Mouse (Mus musculus): ENCODE results near the gene Bcl9l.

The Bcl9l gene

GRCm38 (mm10) chr9:44483510-44484044 is 952 bp downstream of the Bcl9l start:
- DNase-seq (ENCODE audit: low read depth, low spot score), result peak; percentile 98

- no peak for DNase-seq (ENCODE audit: low read depth, low spot score)
Measured at GRCm38 (mm10) chr9:44484311-44485104, 1.9 kb downstream of the Bcl9l start.

GRCm38 (mm10) chr9:44485105-44485515 is 2.5 kb downstream of the Bcl9l start:
- no peak for DNase-seq (ENCODE audit: low read depth, low spot score)

GRCm38 (mm10) chr9:44485516-44486161 is 3.0 kb downstream of the Bcl9l start:
- DNase-seq (ENCODE audit: low read depth, low spot score), result no peak

- peak; percentile 41 for DNase-seq (ENCODE audit: low read depth, low spot score)
Measured at GRCm38 (mm10) chr9:44486335-44486734, 3.7 kb downstream of the Bcl9l start.

GRCm38 (mm10) chr9:44486741-44487421 is 4.3 kb downstream of the Bcl9l start:
- no peak for DNase-seq (ENCODE audit: low read depth, low spot score)

- DNase-seq (ENCODE audit: low read depth, low spot score), result no peak
Measured at GRCm38 (mm10) chr9:44487441-44487840, 4.8 kb downstream of the Bcl9l start.

- DNase-seq (ENCODE audit: low read depth, low spot score), result no peak
Measured at GRCm38 (mm10) chr9:44488416-44488815, 5.8 kb downstream of the Bcl9l start.

- DNase-seq (ENCODE audit: low read depth, low spot score), result no peak
Measured at GRCm38 (mm10) chr9:44488855-44489381, 6.3 kb downstream of the Bcl9l start.

- peak; percentile 46 for DNase-seq (ENCODE audit: low read depth, low spot score)
Measured at GRCm38 (mm10) chr9:44489651-44490085, 7.0 kb downstream of the Bcl9l start.

- DNase-seq (ENCODE audit: low read depth, low spot score), result peak; percentile 39
Measured at GRCm38 (mm10) chr9:44490086-44490967, 7.7 kb downstream of the Bcl9l start.

- peak; percentile 75 for DNase-seq (ENCODE audit: low read depth, low spot score)
Measured at GRCm38 (mm10) chr9:44491351-44491750, 8.7 kb downstream of the Bcl9l start.

GRCm38 (mm10) chr9:44492631-44493461 is 10.2 kb downstream of the Bcl9l start:
- no peak for DNase-seq (ENCODE audit: low read depth, low spot score)

- no peak for DNase-seq (ENCODE audit: low read depth, low spot score)
Measured at GRCm38 (mm10) chr9:44494261-44494862, 11.7 kb downstream of the Bcl9l start.

GRCm38 (mm10) chr9:44494863-44495809 is 12.5 kb downstream of the Bcl9l start:
- DNase-seq (ENCODE audit: low read depth, low spot score), result peak; percentile 53

GRCm38 (mm10) chr9:44495810-44496344 is 13.3 kb downstream of the Bcl9l start:
- DNase-seq (ENCODE audit: low read depth, low spot score), result no peak

- peak; percentile 38 for DNase-seq (ENCODE audit: low read depth, low spot score)
Measured at GRCm38 (mm10) chr9:44496803-44497461, 14.3 kb downstream of the Bcl9l start.

Data from ZHBTc4 (cell line).